In genomic region chr16:25746807-25747206, GRCm38 (mm10) we compare ENCODE assay signal across 7 mouse cellular contexts.
DNase-seq lines count a peak whose midpoint lies in the region; ATAC-seq lines count a peak whose summit lies in the region.

No protein-coding gene starts in this region.

- H3K4me3 ChIP-seq in neural tube, embryonic 14.5 days (ENCODE audit: low read depth, low read length): no peak overlapping the region
- no peak overlapping the region for H3K4me3 ChIP-seq in kidney, embryonic 16.5 days (ENCODE audit: low read length)

- H3K9me3 ChIP-seq in neural tube, embryonic 14.5 days (ENCODE audit: control insufficient read depth, low read length): no peaks in the 10 kb centered on the region
- no peaks in the 10 kb centered on the region for H3K9me3 ChIP-seq in kidney, embryonic 16.5 days (ENCODE audit: low read length)

- H3K9ac ChIP-seq in neural tube, embryonic 14.5 days (replicated peaks; ENCODE audit: low read depth, low read length): no peak overlapping the region
- no peak overlapping the region for H3K9ac ChIP-seq in kidney, embryonic 16.5 days (replicated peaks; ENCODE audit: low read length)

- H3K36me3 ChIP-seq in neural tube, embryonic 14.5 days (ENCODE audit: control insufficient read depth, insufficient read depth, low read length): no peaks in the 10 kb centered on the region
- H3K36me3 ChIP-seq in kidney, embryonic 16.5 days (ENCODE audit: insufficient read depth, low read length): no peaks in the 10 kb centered on the region

- ATAC-seq in neural tube, embryonic 14.5 days (ENCODE audit: low read depth): peak; percentile 49; the same call in 1 of the 2 replicates
- peak; percentile 88 for ATAC-seq in kidney, embryonic 16.5 days (ENCODE audit: low FRiP score, low TSS enrichment)

- H3K4me1 ChIP-seq in neural tube, embryonic 14.5 days (ENCODE audit: control insufficient read depth, insufficient read depth, low read length): no peaks in the 10 kb centered on the region
- peaks cover 12% of the 10 kb centered on the region for H3K4me1 ChIP-seq in kidney, embryonic 16.5 days (ENCODE audit: insufficient read depth, low read length)

- 35% methylated on average over 3 of the region's 3 CpGs for whole genome bisulfite sequencing in neural tube, embryonic 14.5 days
- 15% methylated on average over 3 of the region's 3 CpGs for WGBS in kidney, embryonic 16.5 days

- H3K27me3 ChIP-seq in neural tube, embryonic 14.5 days (ENCODE audit: control insufficient read depth, insufficient read depth, low read length): no peaks in the 10 kb centered on the region
- no peaks in the 10 kb centered on the region for H3K27me3 ChIP-seq in kidney, embryonic 16.5 days (ENCODE audit: insufficient read depth, low read length)

- H3K4me2 ChIP-seq in neural tube, embryonic 14.5 days (ENCODE audit: low read depth, low read length): no peak overlapping the region
- 0 out of 2 replicates have a peak overlapping the region, but pooled peaks have one; percentile 21 for H3K4me2 ChIP-seq in kidney, embryonic 16.5 days (replicated peaks; ENCODE audit: low read depth, low read length)

- no peak for DNase-seq in neural tube, embryonic 10.5 days (ENCODE audit: extremely low spot score, low spot score)
- DNase-seq in fibroblast of lung, adult 2 months (ENCODE audit: low read depth): peak; percentile 15
- DNase-seq in yolk sac, embryonic 10.5 days (ENCODE audit: low spot score): peak; percentile 10
- no peak for DNase-seq in cerebellum, postnatal 14 days
- no peak for DNase-seq in cerebellum, adult 8-10 months

- no peak overlapping the region for H3K27ac ChIP-seq in neural tube, embryonic 14.5 days (ENCODE audit: low read depth, low read length)
- H3K27ac ChIP-seq in kidney, embryonic 16.5 days (ENCODE audit: low read length): no peak overlapping the region

Comparison
In these comparisons a context has a peak if more than half of its experiments do, and no peak if none do; other contexts are left out.
1. DNase-seq: peak in fibroblast of lung, adult 2 months (single experiment) and yolk sac, embryonic 10.5 days (single experiment); none in neural tube, embryonic 10.5 days (single experiment), cerebellum, postnatal 14 days (0 of 2) and cerebellum, adult 8-10 months (single experiment).